Mouse (Mus musculus) neural tube, embryonic 10.5 days (tissue): ENCODE data around the gene Atg4b.

ENCODE experiments used
- DNase-seq: peaks from one replicate; pipeline ENCODE4 v3.0.0-alpha.2; 2017; ENCODE audit warnings: low spot score; ENCODE audit errors: extremely low spot score

The Atg4b gene

DNA sequence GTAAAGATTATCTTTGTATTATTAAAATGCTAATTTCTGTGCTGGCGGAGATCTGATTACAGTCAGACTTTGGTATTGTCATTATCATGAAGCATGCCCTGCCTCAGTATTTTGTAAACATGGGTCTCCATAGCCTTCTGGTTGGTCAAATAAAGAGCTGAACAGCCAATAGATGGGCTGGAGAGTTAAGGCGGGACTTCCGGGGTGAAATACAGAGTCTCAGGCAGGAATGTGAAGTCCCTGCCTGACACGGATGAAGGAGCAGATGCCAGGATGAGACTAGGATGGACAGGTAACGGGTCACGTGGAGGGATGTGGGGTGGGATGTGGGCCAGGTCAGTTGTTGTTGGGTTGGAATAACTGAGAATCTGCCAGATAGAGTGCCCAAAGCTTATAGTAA lies at the start of gene Atg4b:
Gene Atg4b, plus strand, starts transcription at position 211 of the 400 bp plus-strand sequence.
- no peak for DNase-seq

DNA sequence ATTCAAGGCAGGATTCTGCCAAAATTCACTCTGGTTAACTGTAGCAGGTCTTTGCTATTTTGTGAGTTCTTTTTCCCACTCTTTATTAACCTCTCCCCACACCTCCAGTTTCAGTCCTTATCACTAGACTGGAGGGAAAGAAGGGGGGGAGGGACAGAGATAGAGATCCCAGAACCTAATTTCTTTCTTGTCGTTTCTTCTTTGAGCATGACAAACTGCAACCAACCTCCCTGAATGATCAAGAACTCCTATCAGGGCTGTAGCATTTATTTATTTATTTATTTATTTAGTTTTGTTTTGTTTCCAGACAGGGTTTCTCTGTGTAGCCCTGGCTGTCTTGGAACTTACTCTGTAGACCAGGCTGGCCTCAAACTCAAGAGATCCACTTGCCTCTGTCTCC lies 49.2 kb upstream of the Atg4b start:
- DNase-seq = no peak

DNA sequence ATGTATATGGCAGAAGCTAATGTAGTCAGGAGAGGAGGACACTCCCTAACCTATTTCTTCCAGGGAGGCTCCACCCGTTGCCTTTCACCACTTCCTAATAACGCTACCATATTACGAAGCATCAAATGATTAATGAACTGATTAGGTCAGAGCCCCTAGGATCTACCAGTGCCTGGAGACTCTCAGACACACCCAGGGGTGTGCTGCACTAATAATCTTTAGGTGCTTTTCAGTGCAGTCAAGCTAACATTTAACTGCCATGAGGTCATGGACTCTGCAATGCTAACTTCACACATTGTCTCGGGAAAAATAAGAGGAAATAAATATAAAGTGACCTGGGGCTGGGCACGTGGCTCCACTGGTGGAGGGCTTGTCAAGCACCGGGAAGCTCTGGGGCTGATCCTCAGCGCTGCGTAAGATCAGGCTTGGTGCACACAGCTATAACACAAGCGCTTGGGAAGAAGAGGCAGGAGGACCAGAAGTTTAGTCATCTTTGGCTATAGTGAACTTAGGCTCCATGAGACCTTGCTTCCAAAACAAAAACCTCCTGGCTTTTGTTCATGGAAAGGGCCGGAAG lies 47.7 kb upstream of the Atg4b start:
- no peak for DNase-seq

DNA sequence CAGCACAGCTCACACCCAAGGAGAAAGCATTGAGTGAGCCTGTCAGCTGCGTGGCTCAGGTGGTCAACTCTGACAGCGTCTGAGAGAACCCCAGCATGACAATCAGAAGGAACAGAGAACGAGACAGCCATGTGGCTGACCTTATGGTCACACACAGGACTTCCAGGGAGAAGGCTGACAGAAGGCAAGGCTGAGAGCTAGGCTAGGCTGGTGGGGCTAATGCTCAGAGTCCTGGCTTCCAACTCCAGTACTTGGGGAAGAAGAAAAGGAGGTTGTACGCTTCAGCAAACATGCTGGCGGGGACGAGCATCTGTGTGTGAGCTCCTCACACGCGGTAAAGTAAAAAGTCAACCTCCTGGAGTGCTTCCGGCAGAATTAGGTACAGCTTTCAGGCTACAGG lies 47.0 kb upstream of the Atg4b start:
- no peak for DNase-seq

DNA sequence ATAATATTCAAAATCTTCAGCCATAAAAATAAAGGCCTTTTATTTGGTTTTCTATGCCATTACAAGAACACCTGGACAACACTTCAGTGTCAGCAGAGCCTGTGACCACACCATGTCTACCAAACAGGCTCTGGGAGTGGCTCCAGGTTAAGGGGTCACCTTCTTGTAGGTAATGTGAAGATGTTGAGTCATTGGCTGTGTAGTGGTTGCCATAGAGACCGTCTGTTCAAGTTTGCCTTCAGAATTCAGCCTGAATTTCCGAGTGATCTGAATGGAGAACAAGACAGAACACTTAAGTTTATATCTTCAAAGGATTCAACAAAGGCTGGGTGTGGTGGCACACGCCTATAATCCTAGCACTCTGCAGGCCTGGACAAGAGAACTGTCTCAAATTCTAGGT lies 45.9 kb upstream of the Atg4b start:
- no peak for DNase-seq

DNA sequence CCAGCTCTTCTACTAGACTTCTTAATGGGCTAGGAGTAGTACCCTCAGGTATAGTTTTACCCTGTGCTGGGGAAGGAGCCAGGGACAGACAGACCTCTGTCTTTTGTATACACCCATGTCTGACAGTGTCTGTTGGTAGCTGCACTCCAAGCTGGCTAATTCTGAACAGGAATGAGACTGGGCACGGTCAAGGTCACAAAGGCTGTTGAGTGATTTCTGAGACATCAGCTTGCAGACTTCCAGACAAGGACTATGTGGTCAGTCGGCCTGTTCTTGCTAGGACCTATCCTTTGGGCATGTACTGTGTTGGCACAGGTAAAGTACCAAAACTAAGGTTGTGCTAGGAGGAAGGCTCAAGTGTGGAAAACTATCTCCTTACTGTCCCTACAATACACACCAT lies 35.1 kb upstream of the Atg4b start:
- no peak for DNase-seq

DNA sequence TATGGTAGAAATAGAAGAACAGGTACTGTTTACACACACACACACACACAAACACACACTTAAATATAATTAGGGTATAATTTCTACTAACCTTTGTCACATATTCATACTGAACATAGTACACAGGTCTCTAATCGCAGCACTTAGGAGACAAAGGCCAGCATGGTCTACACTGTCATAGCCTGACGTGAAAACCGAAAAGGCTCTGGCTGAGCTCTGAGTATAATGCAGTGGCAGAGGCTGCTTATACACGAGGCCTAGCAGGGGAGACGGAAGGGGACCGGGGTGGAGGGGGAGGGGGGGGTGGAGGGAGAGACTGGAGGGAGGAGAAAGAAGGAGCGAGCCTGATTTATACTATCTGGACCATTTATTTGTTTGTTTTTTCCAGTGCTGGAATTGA lies 29.7 kb upstream of the Atg4b start:
- DNase-seq = no peak

DNA sequence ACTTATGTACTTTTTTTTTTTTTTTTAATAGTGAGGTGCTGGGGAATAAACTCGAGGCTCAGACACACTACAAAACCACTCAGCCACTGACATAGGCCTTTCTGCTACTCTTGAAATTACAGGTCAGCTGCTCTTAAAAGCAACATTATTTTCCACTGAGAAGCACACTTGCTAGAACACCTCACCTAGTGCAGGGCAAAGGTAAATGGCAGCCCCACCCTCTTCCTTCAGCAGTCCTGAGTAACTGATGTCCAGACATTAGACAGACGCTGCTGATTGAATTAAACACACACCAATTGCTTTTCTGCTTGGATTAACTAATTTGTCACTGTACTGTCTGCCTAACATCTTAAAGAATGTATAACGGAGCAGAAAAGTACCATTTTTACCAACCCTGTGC lies 26.7 kb upstream of the Atg4b start:
- no peak for DNase-seq

DNA sequence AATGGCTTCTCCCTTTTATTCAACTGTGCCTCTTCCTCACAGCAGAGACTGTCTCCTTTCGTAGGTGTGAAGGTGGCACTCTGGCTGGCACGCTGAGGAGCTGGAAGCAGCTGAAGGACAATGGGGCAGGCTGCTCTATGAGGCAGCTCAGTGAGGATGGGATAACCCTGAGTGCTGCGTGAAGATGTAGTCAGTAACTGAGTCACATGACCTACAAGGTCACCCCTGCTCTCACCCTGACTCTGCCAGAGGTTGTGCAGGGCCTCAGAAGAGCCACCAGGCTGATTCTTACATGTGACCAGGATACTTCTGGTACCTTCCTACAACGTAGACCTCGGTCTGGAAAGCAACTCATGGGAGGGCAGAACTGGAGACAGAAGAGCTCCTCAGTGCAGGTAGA lies 25.6 kb upstream of the Atg4b start:
- DNase-seq = no peak

DNA sequence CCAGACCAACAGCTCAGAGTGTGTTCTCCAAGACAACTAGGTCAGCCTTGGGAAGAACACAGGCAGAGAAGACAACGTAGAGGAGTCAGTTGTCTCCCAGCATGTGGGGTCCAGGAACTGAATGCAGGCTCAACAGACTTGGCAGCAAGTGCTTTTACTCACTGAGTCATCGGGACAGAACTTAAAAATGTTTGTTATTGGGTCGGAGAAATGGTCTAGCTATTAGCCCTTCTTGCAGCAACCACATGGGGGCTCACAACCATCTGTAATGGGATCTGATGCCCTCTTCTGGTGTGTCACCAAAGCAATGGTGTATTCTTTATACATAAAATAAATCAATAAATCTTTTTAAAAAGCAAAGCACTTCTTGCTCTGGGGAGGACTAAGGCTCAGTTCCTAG lies 25.2 kb upstream of the Atg4b start:
- DNase-seq = no peak

DNA sequence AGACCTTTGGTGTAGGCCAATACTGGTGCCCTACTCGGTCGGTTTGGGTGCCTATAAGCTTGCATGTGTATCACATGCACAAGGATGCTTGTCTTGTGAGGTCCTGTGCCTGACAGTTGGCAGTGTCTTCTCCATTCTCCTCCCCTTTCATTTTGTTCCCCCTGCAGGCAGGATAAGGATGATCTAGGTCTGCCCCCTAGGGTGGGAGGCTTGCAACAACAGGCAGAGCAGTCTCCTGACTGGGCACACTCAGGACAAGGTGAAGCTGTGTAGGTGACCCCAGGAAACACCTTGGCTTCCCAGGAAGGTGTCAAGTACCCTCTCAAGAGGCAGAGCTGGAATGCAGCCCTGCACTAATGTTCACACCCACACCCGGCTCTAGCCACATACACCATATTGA lies 24.3 kb upstream of the Atg4b start:
- peak; percentile 38 for DNase-seq

DNA sequence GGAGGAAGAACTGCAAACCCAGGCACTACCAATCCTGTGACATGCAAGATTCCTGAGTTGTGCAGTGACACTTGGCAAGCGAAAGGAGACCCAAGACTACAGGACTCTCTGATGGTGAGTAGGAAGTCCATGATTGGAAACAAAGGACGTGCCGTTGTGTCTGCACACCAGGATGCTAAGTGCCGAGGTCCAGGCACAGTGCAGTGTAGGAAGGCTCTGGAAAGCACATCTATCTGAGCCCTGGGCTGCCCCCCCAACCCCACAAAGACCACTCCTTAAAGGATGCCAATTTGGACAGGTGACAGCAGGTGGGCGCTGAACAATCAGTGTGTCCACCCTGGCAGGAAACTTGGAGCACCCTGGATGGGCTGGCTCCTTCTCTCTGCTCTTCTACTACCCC lies 20.2 kb upstream of the Atg4b start:
- DNase-seq = no peak

DNA sequence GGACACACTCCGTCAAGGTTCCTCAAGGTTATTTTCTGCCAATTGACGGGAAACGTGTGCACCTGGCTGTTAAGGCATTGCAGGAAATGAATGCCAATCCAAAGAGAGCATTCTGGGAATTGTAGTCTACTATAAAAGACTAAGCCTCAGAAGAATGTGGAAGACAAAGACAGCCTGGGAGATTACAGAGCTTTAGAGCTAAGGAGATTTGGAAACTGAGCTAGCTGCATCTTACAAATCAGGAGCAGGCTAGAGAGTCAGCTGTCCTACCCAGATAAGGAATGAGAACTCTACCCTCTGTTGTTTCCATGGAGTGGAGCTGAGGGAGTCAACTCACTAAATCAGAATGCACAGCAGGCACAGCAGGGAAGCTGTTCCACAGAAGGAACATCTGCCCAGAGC lies 19.4 kb upstream of the Atg4b start:
- no peak for DNase-seq

DNA sequence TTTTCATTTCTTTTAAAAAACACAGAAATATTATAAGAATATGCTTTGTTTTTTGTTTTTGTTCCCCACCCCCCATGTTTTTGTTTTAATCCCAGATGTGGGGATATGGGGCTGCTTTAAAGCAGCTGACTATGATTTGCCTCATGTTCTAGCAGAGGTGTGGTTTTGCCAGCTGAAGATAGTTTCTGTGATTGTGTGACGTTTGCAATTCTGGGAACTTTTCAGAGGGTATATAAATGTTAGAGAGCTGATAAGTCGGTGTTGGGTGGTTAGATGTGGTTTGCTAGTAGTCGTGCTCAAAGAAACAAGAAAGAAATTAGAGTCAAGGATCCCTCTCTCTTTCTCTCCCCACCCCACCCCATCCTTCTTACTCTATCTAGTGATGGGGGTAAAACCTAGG lies 15.4 kb upstream of the Atg4b start:
- DNase-seq = no peak

DNA sequence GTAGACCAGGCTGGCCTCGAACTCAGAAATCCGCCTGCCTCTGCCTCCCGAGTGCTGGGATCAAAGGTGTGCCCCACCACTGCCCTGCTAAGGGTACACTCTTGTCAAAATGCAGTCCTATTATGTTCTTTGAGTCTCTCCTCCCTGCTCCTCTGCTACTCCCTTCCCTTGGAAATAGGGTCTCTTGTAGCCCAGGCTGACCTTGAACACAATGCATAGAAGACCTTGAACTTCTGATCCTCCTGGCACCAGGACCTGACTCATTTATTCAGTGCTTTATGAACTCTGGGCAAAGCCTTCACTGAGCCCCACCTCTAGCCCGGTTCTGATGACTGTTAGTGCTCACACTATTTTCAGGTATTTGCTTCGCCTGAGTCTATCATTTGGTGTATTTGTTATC lies 13.6 kb upstream of the Atg4b start:
- DNase-seq = no peak

DNA sequence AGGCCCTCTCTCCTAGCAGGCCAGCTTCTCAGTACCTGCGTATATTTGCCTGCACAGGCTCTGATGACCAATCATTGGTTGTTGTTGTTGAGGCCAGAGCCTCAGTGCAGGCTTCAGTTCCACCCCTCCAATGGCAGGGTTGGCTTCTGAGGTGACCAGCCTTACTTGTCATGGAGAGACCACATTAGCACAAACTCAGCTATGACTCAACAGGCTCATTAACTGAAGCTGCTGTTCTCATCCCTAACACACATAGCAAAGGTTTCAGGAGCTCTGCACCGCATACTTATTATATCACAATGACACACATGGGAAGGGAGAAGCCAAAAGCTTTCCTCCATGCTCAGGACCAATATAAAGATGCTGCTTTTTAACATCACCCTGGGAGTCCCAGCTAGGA lies 10.6 kb upstream of the Atg4b start:
- no peak for DNase-seq

DNA sequence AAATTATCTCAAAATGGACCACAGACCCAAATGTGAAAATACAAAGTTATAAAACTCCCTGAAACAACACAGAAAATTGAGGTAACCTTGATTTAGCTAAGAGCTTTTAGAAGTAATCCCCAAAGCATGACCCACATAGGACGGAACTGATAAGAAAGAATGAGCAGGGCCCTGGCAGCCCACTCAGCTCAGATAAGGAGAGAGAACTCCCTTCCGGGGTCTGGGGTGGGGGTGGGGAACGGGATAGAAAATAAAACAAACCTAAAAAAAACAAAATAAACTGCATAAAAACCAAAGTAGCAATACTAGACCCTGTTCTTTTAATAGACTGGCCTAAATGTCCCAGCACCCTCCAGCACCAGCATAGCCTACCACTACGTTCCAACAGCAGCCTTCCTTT lies 9.3 kb upstream of the Atg4b start:
- DNase-seq = no peak

DNA sequence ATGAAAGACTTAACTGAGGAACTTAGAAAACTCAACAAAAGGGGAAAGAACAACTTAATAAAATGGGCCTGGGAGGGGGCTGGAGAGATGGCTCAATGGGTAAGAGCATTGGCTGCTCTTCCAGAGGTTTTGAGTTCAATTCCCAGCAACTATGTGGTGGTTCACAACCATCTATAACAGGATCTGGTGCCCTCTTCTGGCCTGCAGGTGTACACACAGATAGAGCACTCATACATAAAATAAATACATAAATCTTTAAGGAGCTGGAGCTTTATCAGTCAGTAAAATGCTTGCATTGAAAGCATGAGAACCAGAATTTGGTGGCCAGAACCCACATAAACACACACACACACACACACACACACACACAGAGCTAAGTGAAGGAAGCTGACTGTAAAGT lies 8.4 kb upstream of the Atg4b start:
- DNase-seq = no peak

DNA sequence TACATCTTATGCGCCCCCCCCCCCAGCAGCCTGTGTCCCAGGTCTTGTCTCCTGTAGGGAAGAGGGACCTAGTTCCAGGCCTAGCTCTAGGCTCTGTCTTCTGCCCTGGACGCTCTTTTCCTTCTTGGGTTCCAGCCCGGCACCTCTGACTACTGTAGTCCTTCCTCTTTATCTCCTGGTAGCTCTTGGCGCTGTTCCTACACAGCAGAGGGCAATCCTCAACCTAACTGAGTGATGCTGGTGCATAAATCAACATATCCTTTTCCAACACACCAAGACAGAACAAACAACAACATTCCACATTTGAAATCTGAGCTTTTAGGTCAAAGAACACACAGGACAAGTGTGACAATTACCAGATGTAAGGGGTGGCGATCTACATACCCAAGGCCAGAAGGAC lies 5.1 kb upstream of the Atg4b start:
- DNase-seq = no peak

DNA sequence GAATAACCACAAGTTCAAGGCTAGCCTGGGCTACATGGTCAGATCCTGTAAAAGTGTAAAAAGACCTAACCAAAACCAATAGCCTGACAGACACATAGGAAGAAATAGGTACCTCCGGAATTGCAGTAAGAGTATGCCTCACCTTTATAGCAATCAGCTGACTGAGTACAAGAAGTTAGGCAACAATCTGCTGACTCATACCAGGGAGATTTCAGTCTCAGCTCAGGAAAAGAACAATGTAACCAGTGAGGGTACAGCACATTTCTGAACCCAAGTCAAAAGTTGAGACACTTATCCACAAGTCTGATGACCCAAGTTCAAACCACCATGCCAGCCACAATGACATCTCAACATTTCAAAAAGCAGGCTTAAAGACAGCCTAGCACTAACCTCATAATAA lies 2.8 kb upstream of the Atg4b start:
- DNase-seq = no peak

DNA sequence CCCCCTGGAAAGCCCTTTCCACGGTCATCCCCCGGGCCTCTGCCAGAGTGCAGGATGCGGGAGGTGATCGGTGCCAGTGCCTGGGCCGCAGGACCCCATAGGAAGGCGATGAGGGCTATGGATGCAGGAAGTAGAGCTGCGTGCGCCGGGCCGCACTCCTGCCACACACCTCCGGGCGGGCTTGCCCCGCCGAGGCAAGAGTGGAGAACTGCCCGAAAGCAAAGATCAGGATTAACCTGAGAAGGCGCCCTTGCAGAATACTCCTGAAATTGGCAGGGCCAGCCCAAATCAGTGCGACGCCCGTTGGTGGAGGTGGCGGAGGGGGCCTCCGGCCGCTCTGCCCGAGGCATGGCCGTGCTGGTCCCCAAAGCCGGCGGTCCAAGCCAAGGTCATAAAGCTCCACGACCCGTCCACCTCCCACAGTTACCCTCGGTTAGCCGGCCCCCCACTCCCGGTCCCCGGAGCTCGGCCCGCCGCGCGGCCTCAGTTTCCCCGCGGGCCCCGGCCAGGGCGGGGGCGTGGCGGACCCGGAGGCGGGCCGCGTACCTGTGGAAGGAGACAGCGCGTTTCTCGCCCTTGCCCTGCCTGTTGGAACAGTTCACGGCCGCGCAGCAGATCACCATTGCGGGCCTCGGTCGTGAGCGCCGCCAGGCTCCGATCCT lies 2.7 kb downstream of the Atg4b start:
- peak; percentile 77 for DNase-seq

DNA sequence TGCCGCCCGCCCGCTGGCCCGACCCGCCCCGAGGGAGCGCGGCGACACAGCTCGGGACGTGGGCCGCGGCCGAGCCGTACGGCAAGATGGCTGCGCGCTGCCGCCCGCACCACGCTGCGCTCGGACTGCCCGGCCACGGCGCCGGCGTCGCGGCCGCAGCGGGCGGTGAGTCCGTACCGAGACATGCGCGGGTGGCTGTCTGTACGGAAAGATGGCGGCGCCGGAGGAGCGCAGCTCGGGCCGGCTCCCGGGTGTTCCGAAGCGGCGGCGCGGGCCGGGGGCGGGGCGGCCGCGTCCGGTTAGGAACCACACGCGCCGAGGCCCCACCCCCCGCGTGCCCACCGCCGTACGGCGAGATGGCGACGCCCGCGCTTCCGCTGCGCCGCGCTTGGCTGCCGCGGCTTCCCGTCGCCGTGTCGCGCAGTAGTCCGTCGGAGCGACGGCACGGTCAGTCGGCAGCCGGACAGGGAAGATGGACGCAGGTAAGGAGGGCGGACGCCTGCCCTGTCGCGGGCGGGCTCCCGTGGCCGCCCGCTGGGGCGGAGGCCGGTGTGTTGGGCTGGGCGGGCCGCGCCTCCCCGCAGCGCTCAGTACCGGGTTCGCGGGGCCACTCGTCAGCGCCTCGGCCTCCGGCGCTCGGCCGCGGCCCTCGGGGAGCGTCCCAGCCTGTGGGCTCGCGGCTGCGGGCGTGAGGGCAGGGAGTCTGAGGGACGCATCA lies 3.4 kb downstream of the Atg4b start, which contains the start of gene Thap4:
Gene Thap4, minus strand, starts transcription at position 292 of the 718 bp plus-strand sequence.
- peak; percentile 86 for DNase-seq

DNA sequence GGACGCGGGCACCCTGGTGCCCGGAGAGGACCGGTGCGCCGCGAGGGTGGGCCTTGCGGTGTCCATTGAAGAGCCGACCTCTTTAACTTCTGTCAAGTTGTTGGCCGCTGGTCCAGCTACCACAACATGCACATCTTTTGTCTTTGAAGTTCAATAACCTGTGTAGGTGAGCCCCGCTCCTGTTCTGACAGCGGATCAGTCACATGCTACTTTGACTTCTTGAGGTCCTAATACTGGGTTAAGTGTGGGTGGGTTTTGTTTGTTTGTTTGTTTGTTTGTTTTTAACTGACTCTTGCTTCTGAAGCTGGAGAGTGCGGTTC lies 4.0 kb downstream of the Atg4b start:
- no peak for DNase-seq
